Mouse (Mus musculus): ENCODE measurements around the gene Ube2g2.
"Not testable (repeated sequence)": the region's sequence is repeated elsewhere in the genome, so short reads cannot be mapped to it uniquely, and the experiment has no call there.

GRCm38 (mm10) chr10:77690356-77690807 is 68.3 kb downstream of the Ube2g2 start, which contains the start of gene Gm19402:
- not testable (repeated sequence) for TF ChIP-seq CTCF (conservative IDR thresholded peaks at IDR 0.05 in 1 of 2, IDR thresholded peaks at IDR 0.05 in 1 of 2; ENCODE audit: low read depth in 2 of 2, low read length in 2 of 2); UBTF (IDR thresholded peaks at IDR 0.05; ENCODE audit: low read depth, low read length); SIN3A (IDR thresholded peaks at IDR 0.05; ENCODE audit: low read length)

Measured in CH12.LX (cell line).